Mouse (Mus musculus) hindbrain, embryonic 10.5 days (tissue): ENCODE data around the gene Ptprm. TPM values are rescaled to one million over a fixed set of nuclear protein-coding genes. Genes with fewer than 3 reads are reported as not detected.

Source experiments
- DNase-seq: peaks from one replicate; pipeline ENCODE4 v3.0.0-alpha.2; 2017; ENCODE audit warnings: low spot score
- H3K27ac ChIP-seq: fragments of 300-500 bp; sonication (generic); 2 replicates; pipeline ENCODE4 v1.5.1; 2016; ENCODE audit warnings: mild to moderate bottlenecking, moderate library complexity
- H3K27me3 ChIP-seq: fragments of 300-500 bp; sonication (generic); 2 replicates; pipeline ENCODE4 v1.6.1; 2016; ENCODE audit warnings: mild to moderate bottlenecking; ENCODE audit not compliant: poor library complexity, insufficient read depth, severe bottlenecking
- H3K36me3 ChIP-seq: fragments of 300-500 bp; sonication (generic); 2 replicates; pipeline ENCODE4 v1.6.1; 2016; ENCODE audit warnings: mild to moderate bottlenecking, moderate library complexity
- H3K4me1 ChIP-seq: fragments of 300-500 bp; sonication (generic); replicated peaks from 2 replicates; pipeline ENCODE4 v1.6.1; 2016; ENCODE audit warnings: mild to moderate bottlenecking
- H3K4me3 ChIP-seq: fragments of 300-500 bp; sonication (generic); 2 replicates; pipeline ENCODE4 v1.5.1; 2016; ENCODE audit warnings: mild to moderate bottlenecking, moderate library complexity
- H3K9me3 ChIP-seq: fragments of 300-500 bp; sonication (generic); 2 replicates; pipeline ENCODE4 v1.6.1; 2016; ENCODE audit warnings: mild to moderate bottlenecking, moderate library complexity
- WGBS: fragments of 180-500 bp; shearing (Covaris S2); methylation state at CpG from one replicate; pipeline ENCODE4 v1.1.7; 2016; 5-methylcytosine and 5-hydroxymethylcytosine counted together
- polyA plus RNA-seq: library from polyadenylated mRNA; unstranded; fragments of >200 nt; fragmentation: Nextera tagmentation; extraction: Ambion mirVana; gene quantifications from 2 replicates; pipeline ENCODE4 v1.2.1, GENCODE M21; 2016

The Ptprm gene
- polyA plus RNA-seq, 1 experiment from 2014 or later = 8.1 TPM

DNA sequence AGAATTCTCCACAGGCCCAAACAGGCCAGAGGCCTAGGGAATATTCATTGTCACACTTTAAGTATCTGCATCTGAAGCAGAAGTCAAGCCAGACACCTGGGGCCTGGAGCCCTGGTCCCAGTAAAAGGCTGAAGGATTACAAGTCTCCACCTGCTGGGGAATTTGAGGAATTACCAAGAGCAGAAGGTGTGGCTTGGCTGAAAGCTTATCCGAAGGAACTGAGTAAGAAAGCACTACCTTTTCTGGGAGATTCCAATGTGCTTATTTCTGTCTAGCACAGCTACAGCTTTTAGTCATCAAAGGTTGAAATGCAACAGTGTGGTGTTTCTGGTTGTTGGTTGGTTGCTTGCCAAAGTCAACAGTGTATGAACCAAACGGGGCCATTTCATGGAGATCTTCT lies 178.4 kb downstream of the Ptprm start:
- no peaks in the 10 kb centered on the region for H3K27me3 ChIP-seq
- WGBS = 61% methylated on average over 2 of the region's 2 CpGs
- no peak overlapping the region for H3K27ac ChIP-seq
- peak; percentile 10 for DNase-seq
- no peaks in the 10 kb centered on the region for H3K4me1 ChIP-seq
- no peak overlapping the region for H3K4me3 ChIP-seq
- H3K36me3 ChIP-seq = no peaks in the 10 kb centered on the region
- H3K9me3 ChIP-seq = peaks cover 5% of the 10 kb centered on the region; the same call in 1 of the 2 replicates

DNA sequence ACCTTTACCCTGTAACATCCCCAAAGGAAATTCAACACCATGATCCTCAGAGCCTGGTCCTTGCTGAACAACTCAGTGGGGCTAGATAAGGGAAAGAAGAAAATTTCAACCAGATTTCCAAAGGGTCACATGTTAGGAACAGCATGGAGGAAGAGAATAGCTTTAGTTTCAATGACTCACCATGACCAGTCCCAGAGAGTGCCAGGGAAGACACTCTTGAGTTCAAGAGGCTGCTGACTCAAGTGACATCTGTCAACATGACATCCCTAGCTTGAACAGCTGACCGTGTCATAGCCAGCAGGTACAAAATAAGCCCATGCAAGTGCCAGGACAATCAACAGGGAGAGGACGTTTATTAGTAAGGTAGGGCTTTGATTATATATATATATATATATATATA lies 182.9 kb downstream of the Ptprm start:
- DNase-seq = no peak
- H3K4me3 ChIP-seq = no peak overlapping the region

DNA sequence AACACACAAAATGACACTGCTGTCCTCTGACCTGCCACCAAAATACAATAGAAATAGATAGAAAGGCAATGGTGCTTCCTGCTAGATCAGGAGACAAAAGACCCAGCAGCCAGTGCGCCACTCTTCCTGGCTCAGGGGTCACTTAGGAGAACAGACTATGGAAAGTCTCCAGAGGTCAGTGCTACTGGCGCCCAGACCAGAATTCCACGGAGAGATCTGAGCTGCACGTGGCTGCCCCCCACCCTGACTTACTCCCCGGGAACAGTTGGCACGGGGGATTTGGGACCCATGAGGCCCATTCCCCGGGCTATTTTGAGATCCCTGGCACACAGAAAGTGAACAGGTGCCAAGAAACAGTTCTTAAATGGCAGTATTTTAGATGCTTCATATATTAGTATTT lies 183.6 kb downstream of the Ptprm start:
- Histone ChIP-seq H3K9me3 (no peaks in the 10 kb centered on the region), H3K27me3 (no peaks in the 10 kb centered on the region), H3K4me3 (no peak overlapping the region), H3K36me3 (no peaks in the 10 kb centered on the region), H3K4me1 (no peaks in the 10 kb centered on the region; the same call in 1 of the 2 replicates), H3K27ac (no peak overlapping the region)
- WGBS = 74% methylated on average over 7 of the region's 7 CpGs
- DNase-seq = no peak

More for the DNA sequence above, 182.9 kb downstream of the Ptprm start:
- no peaks in the 10 kb centered on the region for H3K27me3 ChIP-seq
- no peak overlapping the region for H3K27ac ChIP-seq
- WGBS = 88% methylated on average over 2 of the region's 2 CpGs
- H3K36me3 ChIP-seq = no peaks in the 10 kb centered on the region
- no peaks in the 10 kb centered on the region for H3K9me3 ChIP-seq
- no peaks in the 10 kb centered on the region; the same call in 1 of the 2 replicates for H3K4me1 ChIP-seq

DNA sequence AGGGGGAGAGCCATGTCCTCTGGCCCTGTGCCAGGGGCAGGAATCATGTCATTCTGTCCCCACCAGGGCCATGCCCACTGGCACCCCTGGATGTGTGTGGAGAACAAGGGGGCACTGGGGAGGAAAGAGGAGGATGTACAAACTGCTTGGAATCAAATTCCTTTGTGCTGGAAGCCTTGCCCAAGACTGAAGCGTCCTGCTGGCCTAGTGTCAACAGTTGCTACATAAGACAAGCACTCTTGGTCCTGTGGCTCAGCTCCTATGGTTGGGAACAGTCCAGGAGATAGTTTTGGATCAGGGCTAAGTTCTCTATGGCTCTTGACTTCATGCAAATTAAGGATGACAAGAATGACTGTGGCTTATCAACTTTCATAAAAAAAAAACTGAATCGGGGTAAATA lies 188.4 kb downstream of the Ptprm start:
- DNase-seq = no peak
- no peaks in the 10 kb centered on the region for H3K36me3 ChIP-seq
- WGBS = 83% methylated on average over 2 of the region's 2 CpGs

DNA sequence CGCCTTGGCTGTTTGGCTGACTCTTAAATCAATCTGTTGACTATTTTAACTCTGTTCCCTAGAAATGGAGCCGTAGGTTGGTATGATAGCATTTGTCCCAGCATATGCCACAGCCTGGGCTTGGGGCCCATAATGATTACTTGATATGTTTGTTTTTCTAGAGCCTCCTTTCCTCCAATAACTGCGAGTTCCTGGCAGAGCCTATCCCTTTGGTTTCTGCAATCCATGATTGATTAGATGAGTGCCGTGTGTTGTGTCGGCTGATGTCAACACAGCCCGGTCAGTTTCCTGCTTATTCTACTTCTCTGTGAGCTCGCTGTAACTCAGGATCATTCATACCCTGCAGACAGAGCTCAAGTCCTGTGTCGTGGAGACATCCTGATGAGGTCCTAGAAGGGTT lies 194.6 kb downstream of the Ptprm start:
- DNase-seq = no peak
- H3K4me3 ChIP-seq = no peak overlapping the region
- no peak overlapping the region for H3K27ac ChIP-seq
- H3K9me3 ChIP-seq = no peaks in the 10 kb centered on the region
- H3K4me1 ChIP-seq = no peaks in the 10 kb centered on the region
- WGBS = 86% methylated on average over 8 of the region's 8 CpGs
- no peaks in the 10 kb centered on the region for H3K27me3 ChIP-seq
- no peaks in the 10 kb centered on the region for H3K36me3 ChIP-seq

More for the DNA sequence above, 188.4 kb downstream of the Ptprm start:
- no peaks in the 10 kb centered on the region; the same call in 1 of the 2 replicates for H3K4me1 ChIP-seq
- no peaks in the 10 kb centered on the region for H3K27me3 ChIP-seq
- H3K9me3 ChIP-seq = no peaks in the 10 kb centered on the region
- H3K4me3 ChIP-seq = no peak overlapping the region
- H3K27ac ChIP-seq = no peak overlapping the region

DNA sequence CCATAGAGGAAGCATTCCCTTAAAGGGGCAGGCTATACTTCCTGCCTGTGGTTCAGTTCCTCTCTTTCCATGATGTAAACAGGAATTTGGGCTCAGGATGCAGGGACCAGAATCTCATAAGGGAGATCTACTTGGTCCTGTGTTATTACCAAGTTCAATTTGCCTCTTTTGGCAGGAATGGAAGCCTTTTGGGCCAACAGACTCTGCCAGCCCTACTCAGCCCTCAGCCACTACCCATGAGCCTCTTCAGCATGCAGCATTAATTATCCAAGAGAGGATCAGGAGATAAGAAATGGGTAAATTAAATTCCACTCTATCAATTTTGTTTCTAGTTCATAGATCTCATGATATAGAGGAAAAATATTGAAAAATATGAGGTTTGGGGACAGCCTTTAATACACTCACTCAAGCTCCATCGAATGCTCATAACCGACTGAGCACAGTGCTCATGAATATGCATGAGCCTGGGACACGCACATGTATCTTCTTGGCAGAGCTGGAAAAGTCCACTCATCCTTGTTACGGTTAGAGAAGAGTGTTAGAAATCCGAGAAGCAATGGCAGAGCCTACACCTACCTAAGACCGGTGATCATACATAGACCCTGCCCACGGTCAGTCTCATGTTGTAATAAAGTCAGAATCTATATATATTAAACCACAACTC lies 197.0 kb downstream of the Ptprm start:
- Histone ChIP-seq H3K4me3 (no peak overlapping the region), H3K27ac (no peak overlapping the region), H3K4me1 (no peaks in the 10 kb centered on the region), H3K36me3 (no peaks in the 10 kb centered on the region), H3K9me3 (no peaks in the 10 kb centered on the region), H3K27me3 (no peaks in the 10 kb centered on the region)
- WGBS = 88% methylated on average over 7 of the region's 7 CpGs
- DNase-seq = no peak

DNA sequence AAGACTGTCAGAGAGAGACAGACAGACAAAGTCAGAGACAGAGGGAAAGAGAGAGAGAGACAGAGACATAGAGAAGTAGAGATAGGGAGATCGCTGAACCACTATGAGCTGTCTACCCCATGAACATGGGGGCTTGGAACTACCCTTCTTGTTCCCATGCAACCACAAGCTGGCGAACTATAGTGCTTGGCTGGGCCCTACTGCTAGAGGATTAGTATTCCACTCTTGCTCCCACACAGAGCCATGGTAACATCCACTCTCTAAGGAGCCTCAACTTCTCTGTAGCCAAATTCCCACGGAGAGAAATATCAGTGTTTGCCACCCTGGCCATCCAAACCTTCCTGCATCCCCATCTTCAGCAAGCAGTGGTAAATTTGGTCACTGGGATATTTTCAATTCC lies 202.0 kb downstream of the Ptprm start:
- H3K36me3 ChIP-seq = no peaks in the 10 kb centered on the region
- DNase-seq = no peak
- 86% methylated on average over 3 of the region's 3 CpGs for WGBS
- H3K27me3 ChIP-seq = no peaks in the 10 kb centered on the region
- no peak overlapping the region for H3K4me3 ChIP-seq
- H3K27ac ChIP-seq = no peak overlapping the region
- no peaks in the 10 kb centered on the region for H3K9me3 ChIP-seq
- H3K4me1 ChIP-seq = no peaks in the 10 kb centered on the region

DNA sequence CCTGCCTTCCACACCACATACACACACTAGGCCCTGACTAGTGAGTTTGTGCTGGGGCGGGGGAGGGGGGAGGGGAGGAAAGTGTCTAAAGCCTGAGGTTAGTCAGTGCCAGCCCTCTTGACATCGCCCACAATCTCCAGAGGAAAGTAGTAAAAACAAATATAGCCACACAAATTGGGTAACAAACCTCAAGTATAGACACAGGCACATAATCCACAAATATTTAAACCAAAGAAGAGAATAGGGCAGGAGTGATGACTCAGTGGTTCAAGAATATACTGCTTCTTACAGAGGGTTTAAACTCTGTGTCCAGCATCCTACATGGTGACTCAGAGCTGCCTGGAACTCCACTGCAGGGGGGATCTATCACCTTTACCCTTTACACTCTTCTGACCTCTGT lies 203.8 kb downstream of the Ptprm start:
- DNase-seq = no peak
- Histone ChIP-seq H3K27me3 (no peaks in the 10 kb centered on the region), H3K36me3 (no peaks in the 10 kb centered on the region), H3K9me3 (no peaks in the 10 kb centered on the region), H3K4me1 (no peaks in the 10 kb centered on the region), H3K4me3 (no peak overlapping the region), H3K27ac (no peak overlapping the region)
- 77% methylated on average over 2 of the region's 2 CpGs for WGBS

DNA sequence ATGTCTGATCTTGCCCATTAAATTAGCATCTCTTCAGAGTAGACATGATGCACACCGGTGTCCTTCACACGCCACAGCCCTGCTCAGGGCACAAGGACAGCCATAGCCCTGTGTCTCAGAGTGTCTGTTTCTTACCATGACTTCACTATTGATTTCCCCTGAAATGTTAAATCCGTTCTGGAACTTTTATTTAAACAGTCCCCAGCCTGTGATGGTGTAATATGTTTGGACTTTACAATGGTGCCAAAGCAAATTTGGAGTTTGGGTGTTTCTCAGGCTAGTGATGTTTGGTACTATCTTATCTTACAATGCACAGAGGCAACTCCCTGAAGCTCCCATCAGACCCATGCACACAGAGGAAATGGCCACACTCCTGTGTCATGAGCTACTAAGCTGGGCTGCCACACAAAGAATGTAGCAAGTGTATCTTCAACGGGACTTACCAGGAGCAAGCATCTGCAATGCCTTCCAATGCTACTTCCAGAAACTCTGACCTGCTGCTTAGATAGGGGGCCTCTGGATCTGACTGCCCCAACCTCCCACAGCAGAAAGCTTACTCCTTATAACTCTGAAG lies 212.0 kb downstream of the Ptprm start:
- Histone ChIP-seq H3K27ac (no peak overlapping the region), H3K4me1 (no peaks in the 10 kb centered on the region), H3K27me3 (no peaks in the 10 kb centered on the region), H3K36me3 (no peaks in the 10 kb centered on the region), H3K9me3 (no peaks in the 10 kb centered on the region), H3K4me3 (no peak overlapping the region)
- 88% methylated on average over 4 of the region's 4 CpGs for WGBS
- no peak for DNase-seq

DNA sequence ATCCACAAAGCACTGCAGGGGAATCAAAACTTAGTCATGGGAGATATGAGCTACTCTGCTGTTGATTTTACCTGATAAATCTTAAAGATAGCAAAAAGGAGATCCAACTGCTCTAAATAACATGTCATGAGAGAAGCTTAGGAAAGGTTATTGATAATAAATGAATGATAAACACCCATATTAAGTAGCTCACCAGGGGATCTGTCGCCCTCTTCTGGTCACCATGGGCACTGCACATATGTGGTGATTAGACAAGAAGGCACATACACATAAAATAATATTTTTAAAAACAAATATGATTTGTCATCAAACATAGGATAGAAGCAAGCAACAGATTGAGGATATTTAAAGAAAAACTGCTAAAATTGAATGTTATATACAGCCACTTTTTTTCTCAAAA lies 213.8 kb downstream of the Ptprm start:
- Histone ChIP-seq H3K4me1 (no peaks in the 10 kb centered on the region), H3K36me3 (no peaks in the 10 kb centered on the region), H3K27ac (no peak overlapping the region), H3K9me3 (no peaks in the 10 kb centered on the region), H3K4me3 (no peak overlapping the region), H3K27me3 (no peaks in the 10 kb centered on the region)
- no peak for DNase-seq
- 32% methylated on average over 1 of the region's 1 CpGs for WGBS

DNA sequence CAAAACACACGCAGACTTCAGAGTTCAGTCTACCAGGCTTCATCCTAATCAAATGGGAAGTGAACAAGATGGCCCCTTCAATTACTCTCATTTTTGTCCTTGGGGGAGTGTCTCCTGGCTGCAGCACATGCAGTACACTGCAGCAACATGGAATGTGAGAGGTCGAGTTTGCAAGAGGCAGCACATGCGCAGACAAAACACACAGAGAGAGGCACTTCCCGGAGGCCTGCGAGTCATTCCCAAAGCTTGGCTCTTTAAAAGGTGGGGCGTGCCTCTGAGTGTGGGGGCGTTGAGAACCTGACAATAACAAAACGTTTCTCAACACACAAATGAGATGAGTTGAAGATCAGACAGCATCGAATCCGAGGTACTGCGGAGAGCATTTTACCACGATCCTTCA lies 215.3 kb downstream of the Ptprm start:
- Histone ChIP-seq H3K36me3 (no peaks in the 10 kb centered on the region), H3K27me3 (no peaks in the 10 kb centered on the region), H3K9me3 (no peaks in the 10 kb centered on the region), H3K27ac (no peak overlapping the region), H3K4me1 (0 out of 2 replicates have a peak, but pooled peaks cover 2% of the 10 kb centered on the region), H3K4me3 (no peak overlapping the region)
- 80% methylated on average over 12 of the region's 12 CpGs for WGBS
- no peak for DNase-seq

DNA sequence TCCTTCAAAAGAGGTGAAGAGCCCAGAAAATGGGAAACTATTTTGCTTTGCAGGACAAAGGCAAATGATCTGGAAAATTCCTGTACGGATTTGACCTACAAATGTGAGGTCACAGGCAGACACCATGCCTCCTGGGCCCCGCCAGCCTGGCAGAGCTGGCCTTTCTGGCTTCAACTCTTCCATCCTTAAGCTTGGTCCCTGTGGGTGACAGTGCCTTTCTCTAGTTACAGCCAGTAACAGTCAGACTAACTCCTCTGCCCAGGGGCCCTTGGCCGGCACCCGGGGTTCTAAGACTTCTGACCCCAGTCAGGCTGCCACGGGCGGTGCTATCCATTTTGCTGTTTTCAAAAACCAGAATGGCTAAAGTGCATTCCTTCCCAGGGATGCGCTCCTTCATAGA lies 217.4 kb downstream of the Ptprm start:
- no peak for DNase-seq
- WGBS = 82% methylated on average over 7 of the region's 7 CpGs
- no peaks in the 10 kb centered on the region for H3K27me3 ChIP-seq
- peaks cover 2% of the 10 kb centered on the region; the same call in 1 of the 2 replicates for H3K4me1 ChIP-seq
- no peak overlapping the region for H3K4me3 ChIP-seq
- no peak overlapping the region for H3K27ac ChIP-seq
- H3K9me3 ChIP-seq = no peaks in the 10 kb centered on the region
- H3K36me3 ChIP-seq = no peaks in the 10 kb centered on the region

DNA sequence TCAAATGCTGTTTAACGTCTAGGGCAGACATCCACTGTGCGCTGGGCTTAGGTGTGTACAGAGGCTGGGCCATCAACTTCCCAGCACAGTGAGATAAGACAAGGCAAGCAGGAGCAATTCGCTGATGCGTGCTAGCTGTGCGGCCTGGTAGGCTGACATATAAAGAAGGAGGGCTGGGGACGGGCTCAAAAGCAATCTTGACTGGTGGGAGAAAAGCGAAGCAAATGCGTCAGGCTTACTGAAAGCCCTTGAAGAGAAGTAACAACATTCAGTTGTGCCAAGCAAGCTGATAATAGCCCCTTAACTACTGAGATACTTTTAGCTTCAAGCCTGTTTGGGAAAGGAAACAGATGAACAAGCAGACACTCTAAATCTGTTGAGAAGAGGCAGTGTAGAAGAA lies 217.8 kb downstream of the Ptprm start:
- H3K36me3 ChIP-seq = no peaks in the 10 kb centered on the region

More for the DNA sequence above, 217.8 kb downstream of the Ptprm start:
- Histone ChIP-seq H3K27ac (no peak overlapping the region), H3K4me3 (no peak overlapping the region), H3K27me3 (no peaks in the 10 kb centered on the region), H3K9me3 (no peaks in the 10 kb centered on the region), H3K4me1 (peaks cover 2% of the 10 kb centered on the region; the same call in 1 of the 2 replicates)
- no peak for DNase-seq
- 81% methylated on average over 8 of the region's 8 CpGs for WGBS
